Mouse (Mus musculus) lung, postnatal 0 days (tissue): ENCODE measurements around the gene Kcnn3. TPM values are rescaled to one million over a fixed set of nuclear protein-coding genes. Genes with fewer than 3 reads are reported as not detected.

Experiments used
- ATAC-seq: fragments of 200-750 bp; cut with Nextera tagmentation; 2 replicates; pipeline ENCODE4 v1.8.0; 2017; ENCODE audit warnings: moderate library complexity
- DNase-seq: peaks from one replicate; pipeline ENCODE4 v3.0.0-alpha.2; 2016; ENCODE audit warnings: low spot score
- H3K27ac ChIP-seq: fragments of 300-500 bp; sonication (generic); 2 replicates; pipeline ENCODE4 v1.5.1; 2014; ENCODE audit warnings: antibody characterized with exemption, mild to moderate bottlenecking, low read length, mixed read lengths
- H3K27me3 ChIP-seq: fragments of 300-500 bp; sonication (generic); replicated peaks from 2 replicates; pipeline ENCODE4 v1.6.1; 2014; ENCODE audit warnings: low read length, mixed read lengths; ENCODE audit not compliant: insufficient read depth
- H3K36me3 ChIP-seq: fragments of 300-500 bp; sonication (generic); 2 replicates; pipeline ENCODE4 v1.6.1; 2014; ENCODE audit warnings: low read length, mixed read lengths; ENCODE audit not compliant: insufficient read depth
- H3K4me1 ChIP-seq: fragments of 300-500 bp; sonication (generic); 2 replicates; pipeline ENCODE4 v1.6.1; 2014; ENCODE audit warnings: antibody characterized with exemption, low read depth, low read length, mixed read lengths; ENCODE audit not compliant: insufficient read depth
- H3K4me2 ChIP-seq: fragments of 300-500 bp; sonication (generic); replicated peaks from 2 replicates; pipeline ENCODE4 v1.6.1; 2014; ENCODE audit warnings: low read depth, mild to moderate bottlenecking, low read length, moderate library complexity, mixed read lengths
- H3K4me3 ChIP-seq: fragments of 300-500 bp; sonication (generic); 2 replicates; pipeline ENCODE4 v1.5.1; 2014; ENCODE audit warnings: low read depth, low read length
- H3K9ac ChIP-seq: fragments of 300-500 bp; sonication (generic); replicated peaks from 2 replicates; pipeline ENCODE4 v1.6.1; 2014; ENCODE audit warnings: low read depth, mild to moderate bottlenecking
- H3K9me3 ChIP-seq: fragments of 300-500 bp; sonication (generic); 2 replicates; pipeline ENCODE4 v1.6.1; 2016; ENCODE audit warnings: low read length, mixed read lengths
- CTCF ChIP-seq: IDR thresholded peaks from 2 replicates; pipeline ENCODE4 v1.5.1; 2016; ENCODE audit warnings: antibody characterized with exemption, mild to moderate bottlenecking
- EP300 ChIP-seq: IDR thresholded peaks from 2 replicates; pipeline ENCODE4 v1.6.1; 2016; ENCODE audit warnings: antibody characterized with exemption, mild to moderate bottlenecking, control low read depth
- WGBS: fragments of 180-500 bp; shearing (Covaris S2); extraction: QIAGEN DNeasy Blood & Tissue Kit; methylation state at CpG from one replicate; pipeline ENCODE4 v1.1.7; 2014; 5-methylcytosine and 5-hydroxymethylcytosine counted together
- polyA plus RNA-seq: library from polyadenylated mRNA; unstranded; fragments of >200 nt; fragmentation: Nextera tagmentation; extraction: Ambion mirVana; gene quantifications from 2 replicates; pipeline ENCODE4 v1.2.1, GENCODE M21; 2015

Kcnn3 gene
- polyA plus RNA-seq, 1 experiment from 2014 or later: 1.0 TPM

DNA sequence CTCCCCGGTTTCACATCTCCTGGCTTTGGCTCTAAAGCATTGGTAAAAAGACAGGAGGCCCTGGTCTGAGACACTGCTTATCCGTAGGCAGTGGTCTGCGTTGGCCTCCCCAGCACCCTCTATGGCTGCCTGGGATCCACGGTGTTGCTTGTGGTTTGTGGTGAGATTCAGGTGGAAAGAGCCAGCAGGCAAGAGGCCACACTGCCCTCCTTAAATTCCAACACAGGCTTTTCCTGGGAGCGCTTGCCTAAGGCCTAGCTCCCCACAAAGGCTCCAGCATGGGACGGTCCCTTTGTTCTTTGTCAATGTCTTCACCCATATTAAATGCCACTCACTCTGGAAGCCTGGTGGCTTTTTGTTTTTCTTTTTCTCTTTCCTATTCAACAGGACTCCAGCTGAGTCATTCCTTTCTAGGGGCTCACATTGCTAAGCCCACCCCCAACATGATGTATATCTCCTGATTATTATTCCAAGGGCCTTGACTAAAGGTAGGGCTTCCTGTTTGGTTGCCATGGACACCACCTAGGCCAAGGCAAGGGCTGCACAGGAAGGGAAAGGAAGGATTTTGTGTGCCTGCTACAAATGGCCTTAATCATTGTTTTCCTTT, 127.4 kb downstream of the Kcnn3 start:
- TF ChIP-seq EP300: no peak
- no peak for TF ChIP-seq CTCF
- no peak overlapping the region for H3K4me2 ChIP-seq
- no peaks in the 10 kb centered on the region for H3K36me3 ChIP-seq
- ATAC-seq (peak; percentile 59), DNase-seq (peak; percentile 58)
- no peaks in the 10 kb centered on the region for H3K9me3 ChIP-seq
- no peak overlapping the region for H3K9ac ChIP-seq
- peak overlapping the region; percentile 51; the same call in 1 of the 2 replicates for H3K27ac ChIP-seq
- H3K4me3 ChIP-seq: no peak overlapping the region
- peaks cover 10% of the 10 kb centered on the region; the same call in 1 of the 2 replicates for H3K4me1 ChIP-seq
- 54% methylated on average over 6 of the region's 6 CpGs for WGBS
- no peaks in the 10 kb centered on the region for H3K27me3 ChIP-seq

DNA sequence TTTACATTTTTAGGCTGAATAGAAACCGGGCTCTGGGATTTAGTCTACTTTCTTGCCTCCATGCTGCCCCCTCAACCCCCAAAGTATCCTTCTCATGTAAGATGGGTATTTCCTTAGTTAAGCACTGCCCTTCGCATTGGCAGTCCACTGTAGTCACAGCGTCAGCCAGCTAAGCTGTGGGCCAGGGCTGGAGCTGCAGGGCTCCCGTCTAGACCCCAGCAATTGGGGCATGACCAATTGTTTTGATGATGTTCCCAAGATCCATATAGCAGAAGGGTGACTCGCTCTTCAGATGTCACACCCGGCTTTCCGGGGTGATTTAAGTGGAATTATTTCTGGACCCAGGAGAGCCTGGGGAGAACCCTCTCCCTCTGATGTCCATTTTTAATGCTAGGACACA, 129.9 kb downstream of the Kcnn3 start:
- Histone ChIP-seq H3K4me3 (no peak overlapping the region), H3K4me2 (no peak overlapping the region), H3K4me1 (peaks cover 10% of the 10 kb centered on the region; the same call in 1 of the 2 replicates), H3K27ac (no peak overlapping the region), H3K9me3 (no peaks in the 10 kb centered on the region), H3K36me3 (no peaks in the 10 kb centered on the region), H3K9ac (no peak overlapping the region), H3K27me3 (no peaks in the 10 kb centered on the region)
- ATAC-seq (no peak), DNase-seq (no peak)
- TF ChIP-seq EP300: no peak
- no peak for TF ChIP-seq CTCF
- 86% methylated on average over 7 of the region's 7 CpGs for WGBS

DNA sequence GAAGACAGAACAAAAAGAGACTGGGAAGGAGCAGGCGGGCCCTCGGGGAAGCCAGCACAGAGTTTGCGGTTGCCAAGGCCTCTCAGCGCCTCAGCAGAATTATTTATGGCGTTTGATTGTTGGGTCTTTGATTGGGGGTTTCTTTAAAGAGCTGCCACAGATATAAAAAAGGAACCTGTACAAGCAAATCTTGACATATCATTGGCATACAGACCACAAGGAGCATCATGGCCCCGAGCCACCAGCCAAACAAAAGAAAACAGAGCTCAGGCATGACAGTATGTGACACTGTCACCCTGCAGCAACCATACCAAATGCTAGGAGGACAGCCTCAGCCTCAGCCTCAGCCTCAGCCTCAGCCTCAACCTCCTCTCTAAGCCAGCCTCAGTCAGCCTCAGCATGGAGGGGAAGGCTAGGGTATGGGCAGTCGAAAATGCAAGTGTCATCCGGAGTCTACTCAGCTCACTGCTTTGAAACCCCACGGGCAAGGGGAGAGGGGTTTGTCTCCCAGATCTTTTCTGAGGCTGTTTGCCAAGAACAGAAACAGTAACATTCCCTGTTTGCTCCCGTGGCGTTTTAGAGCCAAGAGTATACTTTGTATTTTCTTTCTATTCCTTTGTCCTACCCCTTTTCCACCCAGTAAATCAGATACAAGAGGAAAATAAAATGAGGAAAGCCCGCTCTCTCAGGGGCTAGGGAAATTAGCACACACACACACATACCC, 133.4 kb downstream of the Kcnn3 start:
- H3K36me3 ChIP-seq: no peaks in the 10 kb centered on the region
- H3K27me3 ChIP-seq: no peaks in the 10 kb centered on the region
- no peak overlapping the region for H3K4me3 ChIP-seq
- WGBS: 62% methylated on average over 12 of the region's 12 CpGs
- no peak overlapping the region for H3K9ac ChIP-seq
- H3K4me2 ChIP-seq: no peak overlapping the region
- no peak for ATAC-seq
- DNase-seq: no peak
- H3K4me1 ChIP-seq: no peaks in the 10 kb centered on the region
- no peak for TF ChIP-seq CTCF
- no peak for TF ChIP-seq EP300
- no peaks in the 10 kb centered on the region for H3K9me3 ChIP-seq
- no peak overlapping the region for H3K27ac ChIP-seq

DNA sequence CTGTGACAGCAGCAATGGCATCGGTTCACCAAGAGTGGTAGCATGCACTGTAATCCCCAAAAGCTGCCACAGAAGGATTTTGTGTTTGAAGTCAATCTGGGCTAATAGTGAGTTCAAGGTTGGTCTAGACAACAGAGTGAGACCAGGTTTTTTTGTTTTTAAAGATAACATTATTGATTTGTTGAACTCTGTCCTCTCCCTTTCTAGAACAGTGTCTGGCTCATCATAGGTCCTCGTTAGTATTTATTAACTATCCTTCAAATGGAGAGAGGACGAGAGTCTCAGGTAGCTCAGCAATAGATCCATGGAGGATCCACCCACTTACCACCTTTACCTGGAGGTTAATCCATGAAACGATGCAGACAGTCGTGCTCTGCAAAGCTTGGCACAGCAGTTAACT, 137.1 kb downstream of the Kcnn3 start:
- DNase-seq: no peak
- WGBS: 85% methylated on average over 5 of the region's 5 CpGs
- Histone ChIP-seq H3K4me1 (no peaks in the 10 kb centered on the region), H3K9me3 (no peaks in the 10 kb centered on the region), H3K27me3 (no peaks in the 10 kb centered on the region), H3K4me3 (no peak overlapping the region), H3K27ac (no peak overlapping the region), H3K9ac (no peak overlapping the region), H3K4me2 (no peak overlapping the region), H3K36me3 (no peaks in the 10 kb centered on the region)
- TF ChIP-seq CTCF (no peak), EP300 (no peak)
- ATAC-seq: no peak

DNA sequence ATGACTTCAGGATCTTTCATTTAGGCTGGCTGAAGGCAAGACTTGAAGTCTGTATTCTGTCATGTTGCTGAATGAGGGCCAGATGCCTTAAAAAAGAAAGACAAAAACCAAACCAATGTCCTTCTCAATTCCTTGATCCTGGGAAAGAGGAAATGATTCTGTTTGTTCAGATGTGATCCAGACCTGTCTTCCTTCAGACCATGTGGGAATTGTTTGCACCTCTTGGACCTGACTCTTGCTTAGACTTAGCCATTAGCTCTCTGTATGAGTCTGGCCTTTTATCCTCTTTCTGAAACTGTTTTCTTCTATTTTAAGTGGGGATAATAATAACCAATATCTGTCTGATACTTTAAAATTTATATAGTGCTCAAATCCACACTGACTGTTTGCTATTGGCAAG, 138.5 kb downstream of the Kcnn3 start:
- Histone ChIP-seq H3K9ac (no peak overlapping the region), H3K4me2 (no peak overlapping the region), H3K4me3 (no peak overlapping the region), H3K27me3 (no peaks in the 10 kb centered on the region), H3K27ac (no peak overlapping the region), H3K4me1 (no peaks in the 10 kb centered on the region), H3K36me3 (no peaks in the 10 kb centered on the region), H3K9me3 (no peaks in the 10 kb centered on the region)
- DNase-seq: no peak
- no peak for ATAC-seq
- TF ChIP-seq EP300: no peak
- TF ChIP-seq CTCF: no peak

DNA sequence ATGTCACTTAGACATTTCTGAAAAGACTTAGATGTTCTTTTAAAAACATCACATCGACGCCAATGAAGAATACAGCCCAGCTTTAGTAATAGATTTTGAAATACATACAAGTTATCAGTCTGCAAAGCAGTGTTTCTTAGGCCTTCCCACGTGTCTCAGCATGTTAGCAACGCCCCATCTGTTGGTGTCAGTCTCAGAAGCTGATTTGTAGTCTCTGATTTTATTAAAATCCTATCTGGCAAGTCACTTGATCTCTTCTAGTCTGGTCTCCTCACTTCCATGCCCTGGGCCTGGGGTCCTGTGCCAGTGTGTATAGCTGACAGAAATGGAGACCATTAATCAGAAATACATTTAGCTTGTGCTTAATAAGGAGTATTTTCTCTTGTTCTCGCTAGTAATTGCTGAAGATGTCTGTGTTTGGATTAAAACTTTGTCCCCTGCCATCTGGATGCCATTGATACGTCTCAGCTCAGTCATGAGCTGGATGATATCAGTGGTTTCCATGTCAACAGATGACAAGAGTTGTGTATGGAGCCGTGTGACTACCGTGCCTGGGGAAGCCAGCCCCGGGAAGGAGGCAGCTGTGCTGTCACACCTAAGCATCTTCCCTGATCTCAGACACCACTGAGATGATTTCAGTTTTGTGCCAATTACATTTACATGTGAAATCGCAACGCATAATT, 140.1 kb downstream of the Kcnn3 start:
- no peaks in the 10 kb centered on the region for H3K9me3 ChIP-seq
- no peaks in the 10 kb centered on the region for H3K4me1 ChIP-seq
- no peak for TF ChIP-seq EP300
- TF ChIP-seq CTCF: no peak
- H3K36me3 ChIP-seq: no peaks in the 10 kb centered on the region
- H3K27me3 ChIP-seq: no peaks in the 10 kb centered on the region
- ATAC-seq (no peak), DNase-seq (no peak)
- H3K27ac ChIP-seq: no peak overlapping the region
- H3K4me3 ChIP-seq: no peak overlapping the region
- WGBS: 62% methylated on average over 11 of the region's 11 CpGs
- no peak overlapping the region for H3K4me2 ChIP-seq
- H3K9ac ChIP-seq: no peak overlapping the region
